Mouse (Mus musculus) embryonic fibroblast, embryonic 13.5 days (primary cell): ENCODE measurements at regions not wholly inside any gene's neighbourhood (a gene's known extent, or its start where the extent isn't known, plus 50 kb on each side); places are given as distances from the start of the nearest gene placed in this dataset.

Source experiments
- H3K27ac ChIP-seq: 2 replicates; pipeline ENCODE4 v1.5.1; 2012; ENCODE audit warnings: low read length, control low read depth, inconsistent platforms; ENCODE audit not compliant: insufficient read depth
- H3K4me1 ChIP-seq: 2 replicates; pipeline ENCODE4 v1.6.1; 2011; ENCODE audit warnings: low read length; ENCODE audit not compliant: control insufficient read depth, insufficient read depth
- H3K4me3 ChIP-seq: 2 replicates; pipeline ENCODE4 v1.5.1; 2011; ENCODE audit warnings: mild to moderate bottlenecking, control low read depth, low read length; ENCODE audit not compliant: insufficient read depth
- CTCF ChIP-seq: IDR thresholded peaks from 2 replicates; pipeline ENCODE4 v1.5.1; 2011; ENCODE audit warnings: mild to moderate bottlenecking, control low read depth, low read length, moderate library complexity, borderline replicate concordance; ENCODE audit not compliant: insufficient read depth
- POLR2A ChIP-seq: IDR thresholded peaks from 2 replicates; pipeline ENCODE4 v1.6.1; 2011; ENCODE audit warnings: low read depth, mild to moderate bottlenecking, control low read depth, low read length, moderate library complexity

- no peak for TF ChIP-seq CTCF
- no peak for TF ChIP-seq POLR2A
- Histone ChIP-seq H3K27ac (no peak overlapping the region), H3K4me3 (no peak overlapping the region), H3K4me1 (no peaks in the 10 kb centered on the region)
Observed at GRCm38 (mm10) chr11:112667311-112667710, 114.7 kb upstream of the Sox9 start.

GRCm38 (mm10) chr11:112672086-112672485 lies 109.9 kb upstream of the Sox9 start:
- Histone ChIP-seq H3K27ac (no peak overlapping the region), H3K4me3 (no peak overlapping the region), H3K4me1 (no peaks in the 10 kb centered on the region)
- no peak for TF ChIP-seq POLR2A
- TF ChIP-seq CTCF, result no peak

- Histone ChIP-seq H3K4me1 (no peaks in the 10 kb centered on the region), H3K4me3 (no peak overlapping the region), H3K27ac (no peak overlapping the region)
- TF ChIP-seq POLR2A, result no peak
- no peak for TF ChIP-seq CTCF
Observed at GRCm38 (mm10) chr11:112690047-112690446, 92.0 kb upstream of the Sox9 start.

GRCm38 (mm10) chr11:112706091-112706490 lies 75.9 kb upstream of the Sox9 start:
- Histone ChIP-seq H3K4me1 (no peaks in the 10 kb centered on the region), H3K27ac (no peak overlapping the region), H3K4me3 (no peak overlapping the region)
- no peak for TF ChIP-seq CTCF
- no peak for TF ChIP-seq POLR2A

GRCm38 (mm10) chr11:112708119-112708730 lies 73.8 kb upstream of the Sox9 start:
- Histone ChIP-seq H3K27ac (no peak overlapping the region), H3K4me1 (no peaks in the 10 kb centered on the region), H3K4me3 (no peak overlapping the region)
- TF ChIP-seq CTCF (no peak), POLR2A (no peak)

- no peak for TF ChIP-seq CTCF
- TF ChIP-seq POLR2A, result no peak
- Histone ChIP-seq H3K27ac (no peak overlapping the region), H3K4me1 (no peaks in the 10 kb centered on the region)
Observed at GRCm38 (mm10) chr11:112711656-112712055, 70.4 kb upstream of the Sox9 start.

GRCm38 (mm10) chr11:112718547-112718946 lies 63.5 kb upstream of the Sox9 start:
- H3K4me3 ChIP-seq, result no peak overlapping the region

More at GRCm38 (mm10) chr11:112711656-112712055, 70.4 kb upstream of the Sox9 start:
- H3K4me3 ChIP-seq, result no peak overlapping the region

GRCm38 (mm10) chr11:112720652-112721051 lies 61.4 kb upstream of the Sox9 start:
- H3K27ac ChIP-seq, result no peak overlapping the region
- H3K4me3 ChIP-seq, result no peak overlapping the region
- no peaks in the 10 kb centered on the region for H3K4me1 ChIP-seq
- TF ChIP-seq CTCF (no peak), POLR2A (no peak)

More at GRCm38 (mm10) chr11:112718547-112718946, 63.5 kb upstream of the Sox9 start:
- Histone ChIP-seq H3K4me1 (no peaks in the 10 kb centered on the region), H3K27ac (no peak overlapping the region)
- TF ChIP-seq CTCF (no peak), POLR2A (no peak)

GRCm38 (mm10) chr11:112722936-112723335 lies 59.1 kb upstream of the Sox9 start:
- Histone ChIP-seq H3K27ac (no peak overlapping the region), H3K4me3 (no peak overlapping the region), H3K4me1 (no peaks in the 10 kb centered on the region)
- TF ChIP-seq POLR2A (no peak), CTCF (no peak)

GRCm38 (mm10) chr11:112728154-112728952 lies 53.7 kb upstream of the Sox9 start:
- no peak overlapping the region for H3K27ac ChIP-seq

More at GRCm38 (mm10) chr11:112728154-112728952, 53.7 kb upstream of the Sox9 start:
- no peak overlapping the region for H3K4me3 ChIP-seq
- H3K4me1 ChIP-seq, result no peaks in the 10 kb centered on the region
- TF ChIP-seq POLR2A, result no peak
- no peak for TF ChIP-seq CTCF
